Mouse (Mus musculus) layer of hippocampus, postnatal 14 days (tissue): ENCODE measurements at regions not wholly inside any gene's neighbourhood (a gene's known extent, or its start where the extent isn't known, plus 50 kb on each side); places are given as distances from the start of the nearest gene placed in this dataset.

ENCODE experiments used
- DNase-seq, 2 experiments: peaks; one replicate each; pipeline ENCODE4 v3.0.0; 2021 to 2022; ENCODE audit warnings: low spot score in 2 of 2, mixed read lengths in 1 of 2

GRCm38 (mm10) chr10:51056950-51057349 is 162.4 kb downstream of the Sim1 start:
- no peak for DNase-seq

GRCm38 (mm10) chr10:51058333-51058732 is 163.8 kb downstream of the Sim1 start:
- DNase-seq = no peak

DNA sequence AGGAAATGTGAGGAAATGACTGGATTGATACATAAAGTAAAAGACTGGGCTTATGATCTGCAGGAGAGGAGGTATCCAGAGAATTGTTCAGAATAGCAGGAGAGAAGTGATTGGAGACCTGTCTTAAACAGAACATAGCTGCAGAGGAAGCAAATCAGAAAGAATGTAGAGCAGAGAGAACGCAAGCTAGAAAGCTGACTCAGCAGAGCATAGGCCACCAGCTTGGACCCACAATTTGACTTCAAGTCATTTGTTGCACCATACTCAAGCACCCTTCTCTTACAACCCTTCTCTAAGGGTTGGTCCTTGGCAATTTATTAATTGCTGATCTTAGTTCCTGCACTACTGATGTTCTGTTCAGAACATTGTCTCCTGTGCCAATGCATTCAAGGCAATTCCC is 207.0 kb downstream of the Sim1 start:
- DNase-seq = no peak

- DNase-seq = no peak
These were observed 257.3 kb downstream of the Sim1 start for GRCm38 (mm10) chr10:51151833-51152232.

DNA sequence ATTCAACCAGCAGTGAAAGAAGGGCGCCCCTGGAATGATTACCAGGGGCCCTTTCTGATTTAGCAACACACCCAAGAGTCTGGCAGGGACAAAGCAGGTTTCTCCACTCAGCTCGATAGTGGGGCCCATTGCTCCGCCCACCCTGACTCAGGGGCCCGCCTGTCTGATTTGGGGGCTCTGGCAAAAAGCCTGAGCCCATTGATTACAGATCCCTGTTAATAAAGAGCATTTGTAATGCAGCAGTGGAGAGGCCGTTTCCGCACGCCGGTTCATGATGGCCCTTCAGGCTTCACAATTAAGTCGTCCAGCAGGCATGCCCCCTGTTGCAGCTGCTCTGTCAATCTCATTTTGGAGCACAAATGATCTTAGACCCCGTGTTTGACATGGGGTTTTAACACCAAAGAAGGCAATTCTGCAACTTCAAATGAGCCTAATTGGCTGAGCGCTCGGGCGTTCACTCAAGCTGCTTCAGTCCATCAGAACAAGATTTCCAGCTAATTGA is 259.0 kb downstream of the Sim1 start:
- DNase-seq = peak in 1 of 2 experiments; percentile 8

DNA sequence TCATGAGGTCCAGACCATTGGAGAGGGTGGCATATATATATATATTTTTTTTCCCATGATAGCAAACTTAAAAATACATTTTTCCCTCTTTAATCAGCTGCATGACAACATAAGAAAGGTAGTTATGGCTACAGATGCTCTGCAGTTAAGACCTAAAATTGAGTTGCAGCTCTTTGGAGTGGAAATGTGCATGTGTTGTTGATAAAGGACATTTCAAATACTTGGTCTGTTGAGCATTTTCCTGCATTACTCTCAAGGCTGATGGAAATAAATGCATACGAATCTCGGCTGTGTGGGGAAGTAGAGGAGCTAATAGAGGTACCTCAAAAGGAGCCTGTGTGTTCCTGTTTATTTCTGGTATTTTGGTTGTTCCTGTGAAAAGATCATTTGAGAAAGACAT is 259.5 kb downstream of the Sim1 start:
- no peak for DNase-seq

DNA sequence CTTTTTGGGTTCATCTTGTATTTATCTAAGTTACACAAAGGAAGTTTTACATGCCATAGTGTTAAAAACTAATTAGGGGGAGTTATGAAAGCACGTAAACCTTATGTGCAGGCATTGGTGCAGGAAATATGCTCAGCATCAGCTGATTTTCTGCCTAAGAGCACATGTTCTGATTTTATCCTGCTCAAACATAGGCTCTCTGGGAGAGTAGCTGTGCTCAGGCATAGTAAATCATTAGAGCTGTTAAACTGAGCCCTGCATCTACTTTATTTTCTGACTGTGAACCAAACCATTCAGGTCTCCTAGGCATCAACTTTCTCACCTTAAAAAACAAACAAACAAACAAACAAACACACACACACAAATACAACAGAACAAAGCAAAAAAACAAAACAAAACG is 260.2 kb downstream of the Sim1 start:
- DNase-seq = no peak

DNA sequence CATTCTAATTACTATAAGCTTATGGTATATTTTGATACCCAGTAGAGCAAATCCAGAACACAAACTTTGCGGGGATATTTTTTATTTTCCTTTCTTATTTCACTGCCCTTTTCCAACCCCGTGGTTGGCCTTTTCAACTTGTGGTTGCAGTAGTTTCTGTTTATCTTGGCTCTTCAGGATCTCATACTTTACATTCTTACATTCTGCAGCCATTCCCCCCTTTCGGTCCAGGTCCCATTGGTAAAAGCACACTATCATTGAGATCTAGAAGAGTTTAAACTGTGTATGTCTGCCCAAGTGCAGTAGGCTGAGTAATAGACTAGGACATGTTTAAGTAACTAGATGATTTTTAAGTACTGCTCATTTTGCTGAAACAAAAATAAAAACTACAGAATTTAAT is 279.1 kb downstream of the Sim1 start:
- no peak for DNase-seq

GRCm38 (mm10) chr10:51175993-51176577 is 281.5 kb downstream of the Sim1 start:
- DNase-seq = no peak

DNA sequence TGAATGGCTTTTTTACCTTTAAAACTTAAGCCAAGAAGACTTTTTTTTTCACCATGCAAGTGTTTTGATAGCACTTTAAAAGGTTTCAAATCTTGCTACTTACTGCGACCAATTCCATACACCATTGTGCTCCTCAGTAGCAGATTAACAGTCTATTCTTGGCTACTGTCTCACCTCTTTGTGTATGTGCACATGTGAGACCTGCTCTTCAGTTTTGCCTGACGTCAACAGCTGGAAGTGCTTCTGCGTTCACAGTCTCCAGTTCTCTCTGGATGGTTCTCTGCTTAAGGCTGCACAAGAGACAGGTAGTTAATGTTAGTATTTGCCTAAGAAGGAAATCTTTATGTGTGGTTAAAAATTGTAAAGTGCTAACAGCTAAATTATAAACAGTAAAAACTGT is 282.1 kb downstream of the Sim1 start:
- DNase-seq = no peak

DNA sequence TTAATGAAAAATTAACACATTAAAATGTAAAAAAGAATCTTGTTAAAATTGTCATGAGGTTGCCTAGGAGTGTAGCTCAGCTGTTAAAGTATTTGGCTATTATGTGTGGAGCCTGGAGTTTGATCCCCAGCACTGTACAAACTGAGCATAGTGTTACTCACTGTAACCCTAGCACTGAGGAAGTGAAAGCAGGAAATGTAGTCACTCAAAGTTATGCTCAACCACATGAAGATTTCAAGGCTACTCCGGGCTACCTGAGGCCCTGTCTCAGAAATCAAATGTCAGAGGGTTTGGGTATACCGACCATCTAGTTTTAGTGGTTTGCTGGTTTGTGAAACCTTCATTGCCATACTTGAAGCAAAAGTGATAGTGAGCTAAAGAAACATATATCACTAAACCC is 287.2 kb downstream of the Sim1 start:
- DNase-seq = no peak

GRCm38 (mm10) chr10:51191407-51192059 is 288.9 kb upstream of the Gm49339 start:
- no peak for DNase-seq

DNA sequence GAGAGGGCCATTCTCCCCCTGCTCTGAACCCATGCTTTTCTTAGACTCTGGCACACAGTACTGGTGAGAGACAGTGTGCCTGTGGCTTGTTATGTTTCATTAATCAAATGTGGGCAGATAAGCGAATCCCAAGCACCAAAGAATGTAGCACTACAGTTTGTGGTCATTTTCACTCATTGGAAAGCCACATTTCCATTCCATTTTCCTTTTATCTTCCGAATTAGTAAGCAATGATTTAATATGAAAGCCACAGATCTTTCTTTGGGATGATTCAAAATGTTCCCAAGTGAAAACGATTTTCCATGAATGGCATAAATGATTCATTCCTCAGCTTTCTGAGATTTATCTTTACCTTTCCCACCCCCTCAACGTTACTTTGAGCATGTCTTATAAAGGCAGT is 260.9 kb upstream of the Gm49339 start:
- no peak for DNase-seq

- no peak for DNase-seq
These were observed 246.8 kb upstream of the Gm49339 start for GRCm38 (mm10) chr10:51233592-51233991.

GRCm38 (mm10) chr10:51235586-51236575 is 244.5 kb upstream of the Gm49339 start:
- no peak for DNase-seq

DNA sequence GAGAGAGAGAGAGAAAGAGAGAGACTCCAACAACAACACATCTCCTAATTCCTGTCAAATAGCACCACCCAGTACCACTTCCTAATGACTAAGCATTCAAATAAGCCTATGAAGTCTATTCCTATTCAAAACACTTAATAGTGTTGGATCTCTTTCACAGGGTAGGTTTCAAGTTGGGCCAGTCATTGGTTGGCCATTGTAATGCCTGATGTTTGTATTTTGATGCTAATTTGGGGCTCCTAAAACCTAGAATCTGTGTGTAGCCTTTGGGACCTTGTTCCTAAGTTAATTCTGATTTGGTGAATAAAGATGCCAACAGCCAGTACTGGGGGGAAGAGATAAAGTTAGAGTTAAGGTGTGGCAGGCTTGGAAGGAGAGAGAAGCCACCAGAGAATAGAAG is 242.3 kb upstream of the Gm49339 start:
- no peak for DNase-seq

GRCm38 (mm10) chr10:51253439-51253838 is 227.0 kb upstream of the Gm49339 start:
- DNase-seq = no peak

DNA sequence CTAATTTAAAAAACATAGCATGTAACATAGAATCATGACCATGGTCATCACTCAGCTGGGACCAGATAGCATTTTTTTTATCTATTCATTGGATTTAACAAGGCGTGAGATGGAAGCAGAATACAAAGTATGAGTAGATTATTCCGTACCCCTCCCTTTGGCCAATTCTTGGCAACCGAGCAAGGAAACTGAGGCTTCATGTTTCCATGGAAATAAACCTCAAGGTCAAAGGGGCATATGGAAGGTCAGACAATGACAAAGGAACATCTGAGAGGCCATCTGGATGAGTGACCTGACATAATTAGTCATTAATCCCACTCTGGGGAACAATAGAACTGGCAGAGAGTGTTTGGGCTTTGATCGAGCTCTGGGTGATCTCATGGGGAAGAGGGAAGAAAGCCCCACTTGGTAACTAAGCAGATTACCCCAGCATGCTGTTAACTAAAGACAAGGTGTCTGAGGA is 222.8 kb upstream of the Gm49339 start:
- DNase-seq = no peak

GRCm38 (mm10) chr10:51271364-51271763 is 209.0 kb upstream of the Gm49339 start:
- DNase-seq = peak in 1 of 2 experiments; percentile 42

DNA sequence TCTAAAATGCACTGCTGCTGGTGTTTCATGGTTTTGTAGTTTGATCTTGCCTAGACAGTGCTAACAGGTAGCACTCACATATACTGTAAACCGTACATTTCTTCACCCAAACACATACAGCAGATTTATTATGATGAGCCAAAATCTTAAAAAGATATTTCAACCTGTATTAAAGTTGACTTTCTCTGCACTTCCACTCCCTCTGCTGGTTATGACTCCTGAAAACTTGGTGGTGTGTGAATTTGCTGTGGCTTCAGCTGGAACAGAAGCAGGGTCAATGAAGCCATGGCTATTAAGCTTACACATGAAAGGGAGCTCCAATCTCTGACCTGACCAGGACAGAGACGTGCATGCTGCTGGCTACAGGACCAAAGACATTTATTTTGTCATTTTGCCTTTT is 202.2 kb upstream of the Gm49339 start:
- DNase-seq = no peak

DNA sequence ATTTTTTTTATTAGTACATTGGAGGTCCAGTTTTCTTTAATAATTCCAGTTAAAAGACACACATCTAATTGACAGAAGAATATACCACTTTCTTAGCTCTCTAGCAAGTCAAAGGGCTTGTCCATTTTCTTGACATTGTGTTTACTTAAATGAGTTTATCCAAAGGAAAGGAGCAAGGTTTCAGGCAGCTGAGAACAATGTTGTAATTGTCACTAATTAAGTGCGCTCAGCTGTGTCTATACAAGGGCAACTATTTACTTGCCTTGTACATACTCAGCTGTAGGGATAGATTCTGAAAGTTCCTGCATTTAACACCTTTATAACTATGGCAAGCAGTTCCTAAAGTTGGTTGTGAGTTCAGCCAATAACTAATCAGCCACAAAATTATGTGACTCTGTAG is 198.0 kb upstream of the Gm49339 start:
- no peak for DNase-seq

DNA sequence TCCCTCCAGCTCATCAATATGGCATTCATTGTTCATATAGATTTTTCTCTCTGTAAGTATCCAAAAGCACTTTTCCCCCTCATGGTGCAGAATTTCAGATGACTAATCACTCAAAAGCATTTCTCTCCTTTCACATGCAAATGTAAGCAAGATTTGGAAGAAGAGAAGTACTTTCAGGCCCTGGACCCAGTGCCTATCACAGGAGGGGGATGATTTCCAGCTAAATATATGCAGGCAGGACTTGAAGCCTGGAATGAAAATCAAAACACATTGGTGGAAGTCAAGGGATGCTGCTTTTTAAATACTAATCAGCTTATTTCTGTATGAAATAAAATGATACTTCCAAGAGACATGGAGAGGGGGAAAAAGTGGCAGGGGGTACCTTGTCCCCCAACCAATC is 195.9 kb upstream of the Gm49339 start:
- no peak for DNase-seq
